Mouse (Mus musculus): ENCODE results near the gene Adamts6.

Gene Adamts6

GRCm38 (mm10) chr13:104453271-104453974 lies 165.8 kb downstream of the Adamts6 start:
- no peak for DNase-seq (ENCODE audit: inconsistent age in 2 of 2, low spot score in 1 of 2)

DNA sequence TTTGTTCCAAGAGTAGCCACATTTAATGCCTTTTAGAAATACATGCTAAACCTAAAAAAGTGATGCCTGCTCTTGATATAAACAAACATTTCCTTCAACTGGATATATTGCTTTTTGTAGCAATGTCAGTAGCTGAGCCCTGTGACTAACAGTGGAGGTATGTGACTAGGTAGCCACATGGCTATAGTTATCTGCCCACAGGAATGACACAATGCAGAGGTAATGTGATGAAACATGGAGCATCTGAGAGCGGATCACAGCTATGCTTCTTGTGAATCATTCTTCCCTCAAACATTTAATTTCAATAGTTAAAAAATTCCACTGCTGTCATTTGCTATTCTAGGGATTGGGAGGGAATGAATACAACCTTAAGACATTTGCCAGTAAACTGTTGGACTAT lies 172.7 kb downstream of the Adamts6 start:
- DNase-seq (ENCODE audit: inconsistent age in 2 of 2, low spot score in 1 of 2) = no peak

- no peak for DNase-seq (ENCODE audit: inconsistent age in 2 of 2, low spot score in 1 of 2)
These were observed 180.4 kb downstream of the Adamts6 start for GRCm38 (mm10) chr13:104468061-104468460.

DNA sequence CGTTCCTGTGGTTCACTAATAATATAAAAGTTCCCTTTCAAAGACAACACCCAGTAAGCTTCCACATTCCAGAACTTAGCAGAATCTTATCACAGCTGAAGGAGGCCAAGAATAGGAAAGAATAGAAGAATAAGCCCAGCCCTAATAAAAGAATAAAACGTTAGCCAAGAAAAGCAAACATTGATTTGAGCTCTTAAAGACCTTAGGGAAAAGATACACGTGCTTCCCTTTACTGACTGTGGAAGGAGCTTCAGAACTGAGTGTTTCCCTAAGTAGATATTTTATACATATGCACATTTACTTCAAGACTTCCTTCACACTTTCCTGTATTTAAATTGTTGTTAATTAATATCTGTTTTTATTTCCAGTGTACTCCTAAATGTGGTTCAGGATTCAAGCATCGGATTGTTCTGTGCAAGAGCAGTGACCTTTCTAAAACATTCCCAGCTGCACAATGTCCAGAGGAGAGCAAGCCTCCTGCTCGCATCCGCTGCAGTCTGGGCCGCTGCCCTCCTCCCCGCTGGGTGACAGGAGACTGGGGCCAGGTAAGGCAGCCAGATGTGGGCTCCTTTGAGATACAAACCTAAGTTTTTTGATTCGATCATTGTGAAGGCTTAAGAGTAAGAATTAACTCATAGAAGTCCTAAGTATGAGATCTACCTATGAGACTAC lies 188.8 kb downstream of the Adamts6 start:
- no peak for DNase-seq (ENCODE audit: inconsistent age in 2 of 2, low spot score in 1 of 2)

DNA sequence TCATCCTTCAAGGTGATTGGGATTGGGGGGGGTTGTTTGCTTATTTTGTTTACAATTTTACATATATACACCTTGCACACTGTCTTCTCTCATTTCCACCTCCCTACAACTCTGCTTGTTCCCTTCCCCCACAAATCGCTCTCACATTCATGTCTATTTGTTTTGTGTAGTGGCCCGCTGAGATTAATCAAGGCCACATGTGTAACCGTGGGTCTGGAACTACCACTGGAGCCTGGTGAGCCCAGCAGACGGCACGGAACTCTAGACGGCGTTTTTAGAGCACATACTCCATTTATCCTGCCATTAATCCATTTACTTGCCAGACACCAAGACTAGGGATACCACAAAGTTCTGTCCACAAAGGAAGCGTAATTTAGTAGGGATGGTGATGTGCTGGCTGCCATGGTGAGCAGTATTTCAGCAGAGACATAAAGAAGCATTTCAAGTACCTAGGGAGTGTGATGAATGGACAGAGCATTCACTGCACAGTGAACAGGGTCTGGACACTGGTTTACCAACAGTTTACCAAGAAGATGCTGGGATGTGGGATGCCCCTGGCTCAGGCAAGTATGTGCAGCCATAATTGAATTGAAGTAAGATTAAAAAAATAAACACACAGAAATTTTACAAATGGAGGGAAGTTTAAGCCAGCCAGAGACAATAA lies 194.9 kb downstream of the Adamts6 start:
- DNase-seq (ENCODE audit: inconsistent age in 2 of 2, low spot score in 1 of 2) = no peak

DNA sequence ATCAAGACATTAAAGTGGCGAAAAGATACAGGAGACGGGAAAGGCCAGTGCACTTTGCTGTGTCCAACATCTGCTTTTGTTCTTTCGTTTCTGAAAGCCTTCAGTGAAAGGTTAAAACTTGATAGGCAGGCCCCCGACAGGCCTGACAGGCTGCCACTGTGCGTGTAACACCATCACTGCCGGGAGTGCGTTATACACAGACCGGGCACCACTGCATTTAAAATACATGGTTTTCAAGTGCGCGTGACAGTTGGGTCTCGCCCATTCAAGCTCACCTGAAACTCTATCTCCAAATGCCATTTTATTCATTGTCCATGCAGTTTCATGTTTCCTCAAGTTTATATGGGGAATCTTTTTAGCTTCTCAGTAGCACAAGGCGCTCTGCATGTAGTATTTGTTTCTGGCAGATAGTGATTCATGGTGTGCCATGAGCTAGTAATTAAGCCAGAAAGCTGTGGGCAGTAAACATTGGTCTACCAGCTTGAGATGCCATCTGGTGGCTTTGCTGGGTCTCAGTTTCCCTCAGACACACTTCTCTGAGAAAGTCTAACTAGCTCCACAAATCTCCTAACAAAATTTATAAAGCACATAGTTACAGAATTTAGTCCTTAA lies 195.6 kb downstream of the Adamts6 start:
- no peak for DNase-seq (ENCODE audit: inconsistent age in 2 of 2, low spot score in 1 of 2)

GRCm38 (mm10) chr13:104491046-104491811 lies 203.6 kb downstream of the Adamts6 start:
- no peak for DNase-seq (ENCODE audit: inconsistent age in 2 of 2, low spot score in 1 of 2)

- DNase-seq (ENCODE audit: inconsistent age in 2 of 2, low spot score in 1 of 2) = peak; percentile 20 to 70
These were observed 205.9 kb downstream of the Adamts6 start for GRCm38 (mm10) chr13:104493466-104493993.

DNA sequence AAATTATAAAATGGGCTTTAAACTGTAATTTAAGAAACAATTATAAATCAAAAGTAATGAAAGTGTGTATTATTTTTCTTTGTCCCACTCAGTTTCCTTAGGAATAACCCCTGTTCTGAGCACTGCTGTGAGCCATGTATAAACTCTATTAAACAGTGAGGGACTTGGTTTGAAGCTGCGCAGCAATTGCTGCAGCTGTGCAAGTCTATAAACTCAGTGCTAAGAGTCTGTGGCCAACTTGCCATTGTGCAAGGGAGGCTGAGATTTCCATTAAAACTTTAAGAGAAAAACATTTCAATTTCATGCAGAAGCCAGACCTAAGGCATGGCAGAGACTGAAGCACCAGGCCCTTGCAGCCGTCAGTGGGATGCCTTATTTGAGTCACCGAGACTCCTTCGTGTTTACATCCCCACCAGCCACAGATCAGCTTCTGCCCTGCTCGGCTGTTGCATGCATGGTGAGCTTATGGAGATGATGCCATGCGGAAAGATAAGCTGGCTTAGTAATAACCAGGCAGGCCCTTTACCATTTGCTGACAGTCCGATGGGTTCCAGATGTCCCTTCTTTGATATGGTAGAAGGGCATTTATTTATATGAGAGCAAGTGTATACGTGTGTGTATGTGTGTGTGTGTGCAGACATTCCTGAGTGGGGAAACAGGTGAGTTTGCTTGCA lies 206.7 kb downstream of the Adamts6 start:
- no peak for DNase-seq (ENCODE audit: inconsistent age in 2 of 2, low spot score in 1 of 2)

- no peak for DNase-seq (ENCODE audit: inconsistent age in 2 of 2, low spot score in 1 of 2)
These were observed 210.0 kb downstream of the Adamts6 start for GRCm38 (mm10) chr13:104497592-104497991.

DNA sequence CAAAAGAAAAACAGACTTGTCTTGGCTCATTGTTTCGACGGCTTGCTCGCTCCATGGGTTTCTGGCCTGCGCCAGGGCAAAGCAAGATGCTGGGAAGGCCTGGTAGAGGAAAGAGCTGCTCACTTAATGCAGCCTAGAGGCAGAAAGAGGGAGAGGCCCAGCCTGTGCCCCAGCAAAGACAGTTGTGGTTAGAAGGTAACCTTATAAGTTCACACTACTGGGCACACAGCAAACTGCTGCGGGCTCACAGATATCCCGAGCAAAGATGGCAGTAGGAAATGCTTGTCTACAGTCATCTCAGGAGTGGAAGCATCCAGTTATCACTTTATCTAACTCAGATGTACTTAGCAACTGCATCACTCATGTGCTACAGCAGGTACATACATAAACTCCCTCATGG lies 211.0 kb downstream of the Adamts6 start:
- DNase-seq (ENCODE audit: inconsistent age in 2 of 2, low spot score in 1 of 2) = no peak

GRCm38 (mm10) chr13:104499116-104500040 lies 211.7 kb downstream of the Adamts6 start:
- no peak for DNase-seq (ENCODE audit: inconsistent age in 2 of 2, low spot score in 1 of 2)

DNA sequence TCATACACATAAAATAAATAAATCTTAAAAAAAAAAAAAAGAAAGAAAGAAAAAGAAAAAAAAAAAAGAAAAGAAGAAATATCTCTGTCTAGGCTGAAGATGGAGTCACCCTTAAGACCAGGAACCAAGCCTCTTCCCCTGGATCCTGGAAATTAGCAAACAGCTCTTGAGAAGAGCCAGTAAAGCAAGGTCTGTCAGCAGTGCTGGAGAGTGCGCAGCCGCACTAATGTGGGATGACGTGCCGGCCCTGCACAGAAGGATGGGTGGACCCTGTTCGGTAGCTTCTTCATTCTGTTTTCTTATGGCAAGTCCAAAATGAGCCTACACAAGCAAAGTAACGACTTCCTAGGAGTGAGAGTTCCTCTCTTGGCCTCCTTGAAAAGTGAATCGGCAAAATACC lies 214.8 kb downstream of the Adamts6 start:
- no peak for DNase-seq (ENCODE audit: inconsistent age in 2 of 2, low spot score in 1 of 2)

DNA sequence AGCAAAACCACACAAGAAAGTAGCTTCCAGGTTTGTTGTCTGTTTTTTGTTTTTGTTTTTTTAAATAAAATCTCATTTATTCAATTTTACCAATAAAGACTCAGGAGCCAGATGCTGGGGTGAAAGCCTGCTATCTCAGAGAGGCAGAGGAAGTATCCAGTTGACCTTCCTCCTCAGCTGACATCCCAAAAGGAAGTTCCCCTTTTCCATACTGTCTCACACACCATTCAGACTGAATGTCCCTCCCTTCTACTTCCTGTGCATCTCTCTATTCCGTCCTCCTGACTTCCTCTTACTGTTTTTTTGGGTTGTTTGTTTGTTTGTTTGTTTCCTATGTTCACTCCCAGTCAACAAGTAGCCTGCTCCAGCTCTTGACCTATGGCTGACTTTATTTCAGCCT lies 216.4 kb downstream of the Adamts6 start:
- no peak for DNase-seq (ENCODE audit: inconsistent age in 2 of 2, low spot score in 1 of 2)

GRCm38 (mm10) chr13:104506165-104506875 lies 218.7 kb downstream of the Adamts6 start:
- no peak for DNase-seq (ENCODE audit: inconsistent age in 2 of 2, low spot score in 1 of 2)

- DNase-seq (ENCODE audit: inconsistent age in 2 of 2, low spot score in 1 of 2) = no peak
These were observed 220.0 kb downstream of the Adamts6 start for GRCm38 (mm10) chr13:104507671-104508070.

GRCm38 (mm10) chr13:104509561-104510493 lies 222.2 kb downstream of the Adamts6 start:
- no peak for DNase-seq (ENCODE audit: inconsistent age in 2 of 2, low spot score in 1 of 2)

Data from adrenal gland, adult (tissue).